Mouse (Mus musculus) embryonic facial prominence, embryonic 12.5 days (tissue): ENCODE results near the gene Cdkl2. TPM values are rescaled to one million over a fixed set of nuclear protein-coding genes. Genes with fewer than 3 reads are reported as not detected.

Experiments
- ATAC-seq: fragments of 200-750 bp; cut with Nextera tagmentation; 2 replicates; pipeline ENCODE4 v1.8.0; 2017; ENCODE audit not compliant: insufficient number of reproducible peaks, insufficient read depth, low FRiP score, low TSS enrichment
- H3K27ac ChIP-seq: fragments of 300-500 bp; sonication (generic); 2 replicates; pipeline ENCODE4 v1.5.1; 2016; ENCODE audit warnings: mild to moderate bottlenecking
- H3K27me3 ChIP-seq: fragments of 300-500 bp; sonication (generic); 2 replicates; pipeline ENCODE4 v1.6.1; 2016; ENCODE audit warnings: mild to moderate bottlenecking, moderate library complexity
- H3K36me3 ChIP-seq: fragments of 300-500 bp; sonication (generic); 2 replicates; pipeline ENCODE4 v1.6.1; 2016; ENCODE audit warnings: mild to moderate bottlenecking
- H3K4me1 ChIP-seq: fragments of 300-500 bp; sonication (generic); 2 replicates; pipeline ENCODE4 v1.6.1; 2016
- H3K4me2 ChIP-seq: fragments of 300-500 bp; sonication (generic); replicated peaks from 2 replicates; pipeline ENCODE4 v1.6.1; 2016; ENCODE audit warnings: mild to moderate bottlenecking, moderate library complexity
- H3K4me3 ChIP-seq: fragments of 300-500 bp; sonication (generic); 2 replicates; pipeline ENCODE4 v1.5.1; 2016; ENCODE audit warnings: mild to moderate bottlenecking
- H3K9ac ChIP-seq: fragments of 300-500 bp; sonication (generic); 2 replicates; pipeline ENCODE4 v1.6.1; 2016; ENCODE audit warnings: mild to moderate bottlenecking, moderate library complexity
- H3K9me3 ChIP-seq: fragments of 300-500 bp; sonication (generic); 2 replicates; pipeline ENCODE4 v1.6.1; 2016; ENCODE audit warnings: mild to moderate bottlenecking, moderate library complexity
- WGBS: fragments of 180-500 bp; shearing (Covaris S2); methylation state at CpG from one replicate; pipeline ENCODE4 v1.1.7; 2016; 5-methylcytosine and 5-hydroxymethylcytosine counted together
- polyA plus RNA-seq: library from polyadenylated mRNA; unstranded; fragments of >200 nt; fragmentation: Nextera tagmentation; extraction: Ambion mirVana; gene quantifications from 2 replicates; pipeline ENCODE4 v1.2.1, GENCODE M21; 2016

Gene Cdkl2
- polyA plus RNA-seq, result 0.91 and 1.0 TPM in 2 replicates

GRCm38 (mm10) chr5:92043783-92044182 lies at the start of gene Cdkl2:
Cdkl2 (minus strand) TSS chr5:92043883.
- ATAC-seq, result no peak
- Histone ChIP-seq H3K4me2 (peak within 1 kb of the TSS; percentile 91), H3K27ac (no peak within 1 kb of the TSS), H3K4me3 (peak within 1 kb of the TSS; percentile 71), H3K27me3 (peaks cover 9% of the 10 kb centered on the region), H3K9me3 (no peaks in the 10 kb centered on the region), H3K36me3 (no peaks in the 10 kb centered on the region), H3K9ac (peak within 1 kb of the TSS; percentile 37; the same call in 1 of the 2 replicates), H3K4me1 (no peaks in the 10 kb centered on the region)
- WGBS, result 80% methylated on average over 4 of the region's 4 CpGs

GRCm38 (mm10) chr5:92087469-92087868 lies 43.8 kb upstream of the Cdkl2 start:
- H3K4me2 ChIP-seq, result no peak overlapping the region
- H3K9ac ChIP-seq, result no peak overlapping the region
- 89% methylated on average over 4 of the region's 4 CpGs for WGBS
- H3K36me3 ChIP-seq, result no peaks in the 10 kb centered on the region
- no peak overlapping the region for H3K4me3 ChIP-seq
- no peak overlapping the region for H3K27ac ChIP-seq
- no peak for ATAC-seq
- H3K9me3 ChIP-seq, result no peaks in the 10 kb centered on the region
- H3K4me1 ChIP-seq, result no peaks in the 10 kb centered on the region
- no peaks in the 10 kb centered on the region for H3K27me3 ChIP-seq

- Histone ChIP-seq H3K27ac (no peak overlapping the region), H3K4me1 (peaks cover 12% of the 10 kb centered on the region), H3K9me3 (no peaks in the 10 kb centered on the region), H3K27me3 (no peaks in the 10 kb centered on the region), H3K9ac (no peak overlapping the region), H3K4me3 (no peak overlapping the region), H3K36me3 (no peaks in the 10 kb centered on the region), H3K4me2 (no peak overlapping the region)
- ATAC-seq, result no peak
- WGBS, result 75% methylated on average over 7 of the region's 7 CpGs
Observed at GRCm38 (mm10) chr5:92085821-92086550, 42.3 kb upstream of the Cdkl2 start.

- Histone ChIP-seq H3K9ac (no peak overlapping the region), H3K27me3 (no peaks in the 10 kb centered on the region), H3K36me3 (no peaks in the 10 kb centered on the region), H3K4me3 (no peak overlapping the region), H3K4me2 (no peak overlapping the region), H3K4me1 (peaks cover 16% of the 10 kb centered on the region), H3K27ac (no peak overlapping the region), H3K9me3 (no peaks in the 10 kb centered on the region)
- WGBS, result 53% methylated on average over 4 of the region's 4 CpGs
- ATAC-seq, result no peak
Observed at GRCm38 (mm10) chr5:92085246-92085645, 41.6 kb upstream of the Cdkl2 start.

GRCm38 (mm10) chr5:92083417-92084038 lies 39.8 kb upstream of the Cdkl2 start, which contains the start of gene G3bp2:
G3bp2 (minus strand) TSS chr5:92083719.
- WGBS, result 1% methylated on average over 65 of the region's 65 CpGs
- ATAC-seq, result peak; percentile 97

GRCm38 (mm10) chr5:92082821-92083401 lies 39.2 kb upstream of the Cdkl2 start:
- H3K36me3 ChIP-seq, result no peaks in the 10 kb centered on the region
- H3K4me3 ChIP-seq, result peak overlapping the region; percentile 93
- peak overlapping the region; percentile 69 for H3K4me2 ChIP-seq
- no peaks in the 10 kb centered on the region for H3K27me3 ChIP-seq
- no peaks in the 10 kb centered on the region for H3K9me3 ChIP-seq
- H3K27ac ChIP-seq, result peak overlapping the region; percentile 99
- peaks cover 24% of the 10 kb centered on the region for H3K4me1 ChIP-seq
- ATAC-seq, result peak; percentile 45
- WGBS, result under 1% methylated on average over 55 of the region's 55 CpGs
- H3K9ac ChIP-seq, result peak overlapping the region; percentile 96

More at GRCm38 (mm10) chr5:92083417-92084038, 39.8 kb upstream of the Cdkl2 start, which contains the start of gene G3bp2:
- Histone ChIP-seq H3K4me2 (peak within 1 kb of the TSS; percentile 69), H3K4me3 (peak within 1 kb of the TSS; percentile 93), H3K27me3 (no peaks in the 10 kb centered on the region), H3K4me1 (peaks cover 24% of the 10 kb centered on the region), H3K9ac (peak within 1 kb of the TSS; percentile 96), H3K36me3 (no peaks in the 10 kb centered on the region), H3K9me3 (no peaks in the 10 kb centered on the region), H3K27ac (peak within 1 kb of the TSS; percentile 99)

GRCm38 (mm10) chr5:92081326-92081725 lies 37.6 kb upstream of the Cdkl2 start:
- Histone ChIP-seq H3K27me3 (no peaks in the 10 kb centered on the region), H3K4me1 (peaks cover 24% of the 10 kb centered on the region), H3K36me3 (no peaks in the 10 kb centered on the region), H3K9me3 (no peaks in the 10 kb centered on the region), H3K9ac (no peak overlapping the region), H3K27ac (no peak overlapping the region), H3K4me2 (peak overlapping the region; percentile 69), H3K4me3 (peak overlapping the region; percentile 93; the same call in 1 of the 2 replicates)
- WGBS, result 66% methylated on average over 3 of the region's 3 CpGs
- ATAC-seq, result no peak

GRCm38 (mm10) chr5:92080400-92080799 lies 36.7 kb upstream of the Cdkl2 start:
- Histone ChIP-seq H3K4me1 (peaks cover 24% of the 10 kb centered on the region), H3K4me3 (no peak overlapping the region), H3K9ac (no peak overlapping the region), H3K36me3 (no peaks in the 10 kb centered on the region), H3K27ac (no peak overlapping the region), H3K9me3 (no peaks in the 10 kb centered on the region), H3K27me3 (no peaks in the 10 kb centered on the region), H3K4me2 (no peak overlapping the region)
- WGBS, result 70% methylated on average over 1 of the region's 1 CpGs
- no peak for ATAC-seq

- Histone ChIP-seq H3K4me1 (peaks cover 24% of the 10 kb centered on the region), H3K4me3 (no peak overlapping the region), H3K36me3 (no peaks in the 10 kb centered on the region), H3K9ac (no peak overlapping the region), H3K27me3 (no peaks in the 10 kb centered on the region), H3K9me3 (no peaks in the 10 kb centered on the region), H3K4me2 (no peak overlapping the region), H3K27ac (no peak overlapping the region)
- WGBS, result 80% methylated on average over 1 of the region's 1 CpGs
- no peak for ATAC-seq
Observed at GRCm38 (mm10) chr5:92079304-92079703, 35.6 kb upstream of the Cdkl2 start.

GRCm38 (mm10) chr5:92078751-92079150 lies 35.1 kb upstream of the Cdkl2 start:
- Histone ChIP-seq H3K9me3 (no peaks in the 10 kb centered on the region), H3K36me3 (no peaks in the 10 kb centered on the region), H3K4me1 (peaks cover 24% of the 10 kb centered on the region), H3K27me3 (no peaks in the 10 kb centered on the region), H3K27ac (no peak overlapping the region), H3K4me2 (no peak overlapping the region), H3K9ac (no peak overlapping the region), H3K4me3 (no peak overlapping the region)
- ATAC-seq, result no peak

GRCm38 (mm10) chr5:92076273-92076672 lies 32.6 kb upstream of the Cdkl2 start:
- Histone ChIP-seq H3K4me3 (no peak overlapping the region), H3K27ac (no peak overlapping the region), H3K4me1 (peaks cover 14% of the 10 kb centered on the region), H3K9ac (no peak overlapping the region), H3K4me2 (no peak overlapping the region), H3K36me3 (peaks cover 5% of the 10 kb centered on the region; the same call in 1 of the 2 replicates), H3K9me3 (no peaks in the 10 kb centered on the region), H3K27me3 (no peaks in the 10 kb centered on the region)
- 85% methylated on average over 1 of the region's 1 CpGs for WGBS
- ATAC-seq, result no peak

- no peak overlapping the region for H3K27ac ChIP-seq
- H3K9me3 ChIP-seq, result no peaks in the 10 kb centered on the region
- WGBS, result 93% methylated on average over 11 of the region's 14 CpGs
- H3K4me3 ChIP-seq, result no peak overlapping the region
- no peak overlapping the region for H3K4me2 ChIP-seq
- peaks cover 11% of the 10 kb centered on the region for H3K36me3 ChIP-seq
- ATAC-seq, result no peak
- H3K27me3 ChIP-seq, result no peaks in the 10 kb centered on the region
- H3K9ac ChIP-seq, result no peak overlapping the region
- peaks cover 4% of the 10 kb centered on the region; the same call in 1 of the 2 replicates for H3K4me1 ChIP-seq
Observed at GRCm38 (mm10) chr5:92074061-92074460, 30.4 kb upstream of the Cdkl2 start.
